Mouse (Mus musculus) left cerebral cortex, adult 18-20 months (tissue): ENCODE results near the gene Rhox3e. TPM values are rescaled to one million over a fixed set of nuclear protein-coding genes. Genes with fewer than 3 reads are reported as not detected.
"Not testable (repeated sequence)": the region's sequence is repeated elsewhere in the genome, so short reads cannot be mapped to it uniquely, and the experiment has no call there.

Experiments used
- DNase-seq, 2 experiments: peaks; one replicate each; pipeline ENCODE4 v3.0.0; 2021 to 2022; ENCODE audit warnings: low spot score in 2 of 2, mixed read lengths in 1 of 2
- long read RNA-seq, 2 experiments: library from polyadenylated mRNA; stranded (forward); transcript quantifications; one replicate each; pipeline ENCODE4 v2.0.0; 2021
- total RNA-seq, 2 experiments: library from RNA; stranded (reverse); gene quantifications; 2 replicates each; pipeline ENCODE4 v1.2.3; 2021

The Rhox3e gene
- not detected for total RNA-seq
- long read RNA-seq, experiment 1 = 0 reads
- long read RNA-seq, experiment 2 = 0 reads

GRCm38 (mm10) chrX:37541719-37542118 is at the start of gene Rhox3e:
Rhox3e (plus strand) TSS chrX:37542019.
- not testable (repeated sequence) for DNase-seq

GRCm38 (mm10) chrX:37514059-37514458 is 27.8 kb upstream of the Rhox3e start, which contains the start of gene Rhox4d:
Rhox4d (plus strand) TSS chrX:37514359.
- not testable (repeated sequence) for DNase-seq

- not testable (repeated sequence) for DNase-seq
Observed at GRCm38 (mm10) chrX:37530152-37530551, 11.7 kb upstream of the Rhox3e start, which contains the start of gene Rhox2e. Rhox2e (plus strand) TSS chrX:37530452.

GRCm38 (mm10) chrX:37557112-37557511 is 15.3 kb downstream of the Rhox3e start, which contains the start of gene Rhox4e:
Rhox4e (plus strand) TSS chrX:37557412.
- not testable (repeated sequence) for DNase-seq

- DNase-seq = not testable (repeated sequence)
Observed at GRCm38 (mm10) chrX:37571105-37571504, 29.3 kb downstream of the Rhox3e start, which contains the start of gene Rhox2f. Rhox2f (plus strand) TSS chrX:37571405.

- not testable (repeated sequence) for DNase-seq
Observed at GRCm38 (mm10) chrX:37572638-37573037, 30.8 kb downstream of the Rhox3e start.

GRCm38 (mm10) chrX:37580692-37581091 is 38.9 kb downstream of the Rhox3e start, which contains the start of gene Rhox3f:
Rhox3f (plus strand) TSS chrX:37580992.
- not testable (repeated sequence) for DNase-seq

Other genes with a start within 250 kb of the Rhox3e start
- not detected for gene Rhox3a2, start 162.0 kb upstream of the Rhox3e start, total RNA-seq
- not detected for gene Rhox4a2, start 151.2 kb upstream of the Rhox3e start, total RNA-seq
- gene Rhox2b, start 130.0 kb upstream of the Rhox3e start, total RNA-seq = not detected
- gene Rhox4b, start 109.5 kb upstream of the Rhox3e start, total RNA-seq = not detected
- gene Rhox2c, start 88.3 kb upstream of the Rhox3e start, total RNA-seq = not detected
- not detected for gene Rhox3c, start 83.4 kb upstream of the Rhox3e start, total RNA-seq
- not detected for gene Rhox4c, start 61.7 kb upstream of the Rhox3e start, total RNA-seq
- gene Rhox2d, start 48.6 kb upstream of the Rhox3e start, total RNA-seq = not detected
- not detected for gene Rhox4d, start 27.7 kb upstream of the Rhox3e start, total RNA-seq
- not detected for gene Rhox2e, start 11.6 kb upstream of the Rhox3e start, total RNA-seq
- not detected for gene Rhox4e, start 15.4 kb downstream of the Rhox3e start, total RNA-seq
- gene Rhox2f, start 29.4 kb downstream of the Rhox3e start, total RNA-seq = not detected
- gene Rhox3f, start 39.0 kb downstream of the Rhox3e start, total RNA-seq = not detected
- not detected for gene Rhox4f, start 65.7 kb downstream of the Rhox3e start, total RNA-seq
- gene Rhox3g, start 86.6 kb downstream of the Rhox3e start, total RNA-seq = not detected
- not detected for gene Rhox2g, start 101.5 kb downstream of the Rhox3e start, total RNA-seq
- not detected for gene Rhox4g, start 109.3 kb downstream of the Rhox3e start, total RNA-seq
- gene Rhox3h, start 126.7 kb downstream of the Rhox3e start, total RNA-seq = not detected
- not detected for gene Rhox2h, start 131.3 kb downstream of the Rhox3e start, total RNA-seq